Mouse (Mus musculus) heart, postnatal 0 days (tissue): ENCODE results near the gene Gm42421. TPM values are rescaled to one million over a fixed set of nuclear protein-coding genes. Genes with fewer than 3 reads are reported as not detected.

Source experiments
- ATAC-seq: fragments of 200-750 bp; cut with Nextera tagmentation; 2 replicates; pipeline ENCODE4 v1.8.0; 2017; ENCODE audit warnings: low read depth, moderate number of reproducible peaks, moderate library complexity; ENCODE audit not compliant: insufficient read depth
- DNase-seq: peaks from one replicate; pipeline ENCODE4 v3.0.0-alpha.2; 2016; ENCODE audit warnings: low spot score
- H3K27ac ChIP-seq: fragments of 300-500 bp; sonication (generic); 2 replicates; pipeline ENCODE4 v1.5.1; 2014; ENCODE audit warnings: low read depth, mild to moderate bottlenecking
- H3K27me3 ChIP-seq: fragments of 300-500 bp; sonication (generic); 2 replicates; pipeline ENCODE4 v1.6.1; 2014; ENCODE audit warnings: low read length, mixed read lengths; ENCODE audit not compliant: control insufficient read depth, insufficient read depth
- H3K36me3 ChIP-seq: fragments of 300-500 bp; sonication (generic); replicated peaks from 2 replicates; pipeline ENCODE4 v1.6.1; 2014; ENCODE audit warnings: low read length, mixed read lengths; ENCODE audit not compliant: control insufficient read depth, insufficient read depth
- H3K4me1 ChIP-seq: fragments of 300-500 bp; sonication (generic); 2 replicates; pipeline ENCODE4 v1.6.1; 2014; ENCODE audit warnings: antibody characterized with exemption; ENCODE audit not compliant: control insufficient read depth, insufficient read depth
- H3K4me2 ChIP-seq: fragments of 300-500 bp; sonication (generic); 2 replicates; pipeline ENCODE4 v1.6.1; 2014; ENCODE audit warnings: low read depth, mild to moderate bottlenecking, low read length, moderate library complexity
- H3K4me3 ChIP-seq: fragments of 300-500 bp; sonication (generic); 2 replicates; pipeline ENCODE4 v1.5.1; 2014; ENCODE audit warnings: low read depth, low read length
- H3K9ac ChIP-seq: fragments of 300-500 bp; sonication (generic); replicated peaks from 2 replicates; pipeline ENCODE4 v1.6.1; 2014; ENCODE audit warnings: low read depth, low read length, mixed read lengths
- H3K9me3 ChIP-seq: fragments of 300-500 bp; sonication (generic); replicated peaks from 2 replicates; pipeline ENCODE4 v1.6.1; 2016; ENCODE audit warnings: low read length; ENCODE audit not compliant: control insufficient read depth
- CTCF ChIP-seq: IDR thresholded peaks from 2 replicates; pipeline ENCODE4 v1.5.1; 2016; ENCODE audit warnings: antibody characterized with exemption, control low read depth, low read depth
- EP300 ChIP-seq: IDR thresholded peaks from 2 replicates; pipeline ENCODE4 v1.6.1; 2016; ENCODE audit warnings: antibody characterized with exemption, low read depth
- WGBS: fragments of 180-500 bp; shearing (Covaris S2); extraction: QIAGEN DNeasy Blood & Tissue Kit; methylation state at CpG from one replicate; pipeline ENCODE4 v1.1.7; 2014; 5-methylcytosine and 5-hydroxymethylcytosine counted together
- polyA plus RNA-seq: library from polyadenylated mRNA; unstranded; fragments of >200 nt; fragmentation: Nextera tagmentation; extraction: Ambion mirVana; gene quantifications from 2 replicates; pipeline ENCODE4 v1.2.1, GENCODE M21; 2015
- total RNA-seq: library from RNA; depleted of rRNA; stranded (reverse); fragments of >200 nt; gene quantifications from 2 replicates; pipeline ENCODE4 v1.2.3, GENCODE M21; 2014; ENCODE audit warnings: low replicate concordance

The Gm42421 gene
- total and polyA plus RNA-seq, 2 experiments from 2014 or later: 0.29 to 5.8 TPM

DNA sequence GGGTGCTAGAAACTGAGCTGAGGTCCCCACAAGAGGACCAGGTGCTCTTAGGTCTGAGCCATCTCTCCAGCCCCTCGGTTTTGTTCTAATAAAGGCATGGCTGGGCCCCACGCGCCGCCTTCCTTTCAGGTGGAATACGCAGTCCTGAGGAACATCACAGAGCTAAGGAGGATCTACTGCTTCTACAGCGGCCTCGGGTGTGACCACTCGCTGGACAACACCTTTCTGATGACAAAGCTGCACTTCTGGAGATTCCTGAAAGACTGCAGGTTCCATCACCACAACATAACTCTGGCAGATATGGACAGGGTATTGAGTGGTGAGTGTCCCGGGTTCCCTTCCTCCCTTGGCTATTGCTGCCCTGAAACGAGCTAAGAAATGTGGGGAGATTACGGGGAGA lies 31.6 kb downstream of the Gm42421 start:
- no peaks in the 10 kb centered on the region for H3K27me3 ChIP-seq
- DNase-seq (no peak), ATAC-seq (no peak)
- TF ChIP-seq CTCF: no peak
- no peak for TF ChIP-seq EP300
- WGBS: 86% methylated on average over 11 of the region's 11 CpGs
- no peak overlapping the region for H3K4me2 ChIP-seq
- H3K4me1 ChIP-seq: no peaks in the 10 kb centered on the region
- H3K9me3 ChIP-seq: peaks cover 7% of the 10 kb centered on the region; the same call in 1 of the 2 replicates
- H3K4me3 ChIP-seq: no peak overlapping the region
- H3K36me3 ChIP-seq: no peaks in the 10 kb centered on the region
- H3K9ac ChIP-seq: no peak overlapping the region
- no peak overlapping the region for H3K27ac ChIP-seq

GRCm38 (mm10) chr5:143961176-143961575 lies 33.2 kb downstream of the Gm42421 start:
- no peaks in the 10 kb centered on the region for H3K27me3 ChIP-seq

GRCm38 (mm10) chr5:143965586-143966345 lies 37.8 kb downstream of the Gm42421 start:
- no peaks in the 10 kb centered on the region for H3K4me1 ChIP-seq
- H3K4me3 ChIP-seq: no peak overlapping the region
- WGBS: 66% methylated on average over 12 of the region's 12 CpGs
- ATAC-seq (no peak), DNase-seq (no peak)
- TF ChIP-seq CTCF: no peak
- TF ChIP-seq EP300: no peak
- H3K27me3 ChIP-seq: no peaks in the 10 kb centered on the region
- H3K27ac ChIP-seq: no peak overlapping the region
- no peaks in the 10 kb centered on the region for H3K9me3 ChIP-seq
- H3K4me2 ChIP-seq: no peak overlapping the region
- no peaks in the 10 kb centered on the region for H3K36me3 ChIP-seq
- no peak overlapping the region for H3K9ac ChIP-seq

More at GRCm38 (mm10) chr5:143961176-143961575, 33.2 kb downstream of the Gm42421 start:
- Histone ChIP-seq H3K4me2 (no peak overlapping the region), H3K36me3 (no peaks in the 10 kb centered on the region), H3K27ac (no peak overlapping the region), H3K9ac (no peak overlapping the region), H3K9me3 (no peaks in the 10 kb centered on the region), H3K4me1 (no peaks in the 10 kb centered on the region), H3K4me3 (no peak overlapping the region)
- DNase-seq: no peak
- ATAC-seq: no peak
- 90% methylated on average over 7 of the region's 8 CpGs for WGBS
- TF ChIP-seq EP300 (no peak), CTCF (no peak)

DNA sequence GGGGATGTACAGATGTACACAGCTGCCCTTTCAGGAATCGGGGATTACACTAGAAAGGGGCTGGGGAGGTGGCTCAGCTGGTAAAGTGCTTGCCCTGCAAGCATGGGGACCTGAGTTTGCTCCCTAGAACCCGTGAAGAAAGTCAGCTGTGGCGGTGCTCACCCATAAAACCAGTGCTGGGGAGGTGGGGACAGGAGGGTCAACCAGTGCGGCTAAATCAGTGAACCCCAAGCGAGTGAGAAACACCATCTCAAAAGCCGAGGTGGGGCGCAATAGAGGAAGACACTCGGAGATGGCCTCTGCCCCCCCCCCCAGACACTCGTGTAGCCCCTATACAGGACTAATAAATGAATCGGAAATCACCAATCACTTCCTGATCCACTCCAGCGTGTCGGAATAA lies 38.7 kb downstream of the Gm42421 start:
- DNase-seq (no peak), ATAC-seq (no peak)
- H3K4me1 ChIP-seq: no peaks in the 10 kb centered on the region
- no peaks in the 10 kb centered on the region for H3K27me3 ChIP-seq
- no peak overlapping the region for H3K4me2 ChIP-seq
- H3K4me3 ChIP-seq: no peak overlapping the region
- no peaks in the 10 kb centered on the region for H3K36me3 ChIP-seq
- H3K9me3 ChIP-seq: no peaks in the 10 kb centered on the region
- no peak overlapping the region for H3K9ac ChIP-seq
- no peak for TF ChIP-seq EP300
- no peak for TF ChIP-seq CTCF
- no peak overlapping the region for H3K27ac ChIP-seq
- 86% methylated on average over 12 of the region's 12 CpGs for WGBS

DNA sequence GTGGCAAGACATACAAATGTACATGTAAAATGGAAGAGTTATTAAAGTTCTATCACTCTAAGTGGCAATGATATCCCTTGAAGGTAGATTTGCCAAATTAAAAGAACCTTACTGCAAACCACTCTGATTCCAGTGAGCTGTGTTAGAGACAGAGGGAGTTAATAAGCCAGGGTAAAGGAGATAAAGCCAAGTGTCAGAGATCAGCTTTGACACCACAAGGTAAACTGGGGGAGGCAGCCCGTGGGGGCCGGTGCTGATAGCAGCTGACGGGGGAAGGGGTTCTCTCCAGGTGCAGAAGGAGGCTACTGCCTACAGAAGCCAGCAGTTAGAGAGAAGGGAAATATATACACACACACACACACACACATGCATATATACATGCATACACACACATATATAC lies 44.7 kb downstream of the Gm42421 start:
- Histone ChIP-seq H3K9me3 (no peaks in the 10 kb centered on the region), H3K4me3 (no peak overlapping the region), H3K27ac (no peak overlapping the region), H3K4me2 (no peak overlapping the region), H3K9ac (no peak overlapping the region), H3K27me3 (no peaks in the 10 kb centered on the region), H3K36me3 (no peaks in the 10 kb centered on the region), H3K4me1 (no peaks in the 10 kb centered on the region)
- 29% methylated on average over 3 of the region's 3 CpGs for WGBS
- ATAC-seq (no peak), DNase-seq (no peak)
- TF ChIP-seq EP300 (no peak), CTCF (no peak)
